Mouse (Mus musculus) mature B cell (primary cell): ENCODE data around the gene Gm36864.
"Not testable (repeated sequence)": the region's sequence is repeated elsewhere in the genome, so short reads cannot be mapped to it uniquely, and the experiment has no call there.

ENCODE experiments used
- in situ Hi-C: fragments of 300-500 bp; cut with MboI; formaldehyde crosslinking; loops from 2 replicates; pipeline ENCODE4 v1.14.3; 2019

The Gm36864 gene

GRCm38 (mm10) chr7:44235909-44236308, at the start of gene Gm36864:
TSS of gene Gm36864 (plus strand) at chr7:44236177.
- in situ Hi-C loops: no loop called here

DNA sequence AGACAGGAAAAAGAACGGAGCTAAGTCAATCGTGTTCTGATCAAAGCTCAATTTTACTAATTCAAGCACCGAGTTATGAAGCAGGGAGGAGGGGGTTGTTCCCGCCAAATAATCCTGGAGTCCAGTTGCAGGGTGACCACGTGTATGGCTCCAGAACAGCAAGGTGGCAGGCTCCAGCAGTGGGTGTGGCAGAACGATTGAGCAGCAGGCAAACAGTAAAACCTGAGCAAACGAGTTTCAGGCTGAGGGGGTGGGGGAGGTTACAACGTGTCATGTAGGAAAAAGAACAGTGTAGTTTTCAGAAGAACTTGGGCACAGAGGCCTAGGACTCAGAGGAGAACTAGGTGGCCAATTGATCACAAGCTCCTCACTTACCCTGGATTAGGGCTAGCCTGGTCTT, 49.5 kb upstream of the Gm36864 start:
- in situ Hi-C loops: not testable (repeated sequence)

- in situ Hi-C loops: not testable (repeated sequence)
Observed at GRCm38 (mm10) chr7:44187936-44188335, 48.0 kb upstream of the Gm36864 start, which contains the start of gene Klk1b24. TSS of gene Klk1b24 (plus strand) at chr7:44188236.

DNA sequence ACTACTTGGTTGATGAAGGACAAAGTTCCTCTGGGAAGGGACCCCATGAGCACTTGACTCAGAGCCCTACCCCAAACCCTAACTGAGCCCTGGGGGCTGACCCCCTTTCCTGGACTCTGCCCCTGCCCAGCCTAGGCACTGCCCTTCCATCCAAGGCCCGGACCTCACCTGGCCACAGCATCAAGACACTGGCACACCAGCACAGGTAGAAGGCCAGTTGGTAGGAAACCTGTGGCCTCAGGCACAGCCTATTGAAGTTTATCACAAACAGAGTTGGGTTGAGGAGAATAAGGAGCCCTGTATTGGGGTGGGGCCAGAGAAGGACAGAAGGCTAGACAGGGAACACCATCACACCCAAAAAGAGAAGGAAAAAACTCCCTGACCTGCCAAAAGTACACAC, 42.5 kb upstream of the Gm36864 start:
- in situ Hi-C loops: not testable (repeated sequence)

- in situ Hi-C loops: no loop called here
Observed at GRCm38 (mm10) chr7:44197891-44198290, 38.1 kb upstream of the Gm36864 start, which contains the start of gene Klk1b3. TSS of gene Klk1b3 (plus strand) at chr7:44198191.

DNA sequence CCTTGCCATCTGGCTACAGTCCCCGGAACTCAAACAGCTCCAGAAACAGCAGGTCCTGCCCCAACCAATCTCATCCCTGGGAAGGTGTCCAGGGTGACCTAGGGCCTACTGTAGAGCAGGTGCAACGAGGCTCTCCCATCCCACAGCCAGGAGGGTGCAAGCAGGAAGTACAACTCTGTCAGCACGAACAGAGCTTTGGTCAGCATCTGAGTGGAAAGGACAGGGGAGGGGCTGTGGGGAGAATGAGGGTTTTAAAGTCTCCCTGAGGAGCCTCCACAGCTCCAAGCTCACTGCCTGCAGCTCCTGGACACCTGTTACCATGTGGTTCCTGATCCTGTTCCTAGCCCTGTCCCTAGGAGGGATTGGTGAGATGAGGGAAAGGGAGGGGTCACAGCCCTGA, 28.8 kb upstream of the Gm36864 start, which contains the start of gene Klk1b4:
Klk1b4 (plus strand) TSS at position 301 of the 400 bp plus-strand sequence.
- in situ Hi-C loops: not testable (repeated sequence)

- in situ Hi-C loops: no loop called here
Observed at GRCm38 (mm10) chr7:44208307-44208706, 27.7 kb upstream of the Gm36864 start.

DNA sequence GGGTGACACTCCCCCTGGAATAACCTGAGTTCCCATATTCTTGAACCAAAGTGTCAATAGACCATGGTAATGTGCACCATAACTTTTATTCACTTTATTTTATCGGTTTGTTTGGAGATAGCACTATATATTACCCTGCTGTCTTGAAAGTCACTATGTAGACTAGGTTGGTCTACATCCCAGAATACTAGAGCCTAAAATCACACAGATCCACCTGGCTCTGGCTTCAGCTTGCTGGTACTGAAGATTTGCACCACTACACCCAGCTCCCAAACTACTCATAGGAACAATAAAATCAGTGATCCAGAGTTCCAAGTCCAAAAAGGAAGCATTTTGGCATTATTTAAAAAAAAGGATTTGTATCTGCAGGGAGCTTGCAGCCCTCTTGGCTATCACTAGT, 20.3 kb upstream of the Gm36864 start, which contains the start of gene Klk1b5:
Klk1b5 (plus strand) TSS at position 301 of the 400 bp plus-strand sequence.
- in situ Hi-C loops: no loop called here

- in situ Hi-C loops: not testable (repeated sequence)
Observed at GRCm38 (mm10) chr7:44221601-44222000, 14.4 kb upstream of the Gm36864 start.

DNA sequence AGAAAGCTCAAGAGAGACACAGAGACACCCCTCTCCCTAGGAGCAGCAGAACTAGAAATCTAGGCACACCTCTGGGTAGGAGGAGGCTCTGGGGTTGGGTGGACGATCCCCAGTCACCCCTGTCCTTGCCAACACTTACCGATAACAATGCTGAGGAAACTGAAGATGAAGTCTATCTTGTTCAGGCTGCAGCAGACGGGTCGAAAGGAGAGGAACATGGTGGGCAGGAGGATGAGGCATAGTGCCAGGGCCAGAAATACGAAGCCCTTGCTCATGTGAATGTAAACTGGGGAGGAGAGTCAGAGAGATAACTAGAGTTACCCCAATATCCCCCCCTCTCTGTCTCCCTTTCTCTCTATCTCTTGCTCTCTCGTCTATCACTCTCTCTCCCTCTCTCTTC, 13.6 kb upstream of the Gm36864 start:
- in situ Hi-C loops: not testable (repeated sequence)

- in situ Hi-C loops: no loop called here
Observed at GRCm38 (mm10) chr7:44225076-44225475, 10.9 kb upstream of the Gm36864 start, which contains the start of gene Klk1. TSS of gene Klk1 (plus strand) at chr7:44225360.

- in situ Hi-C loops: no loop called here
Observed at GRCm38 (mm10) chr7:44239913-44240312, 3.9 kb downstream of the Gm36864 start.

DNA sequence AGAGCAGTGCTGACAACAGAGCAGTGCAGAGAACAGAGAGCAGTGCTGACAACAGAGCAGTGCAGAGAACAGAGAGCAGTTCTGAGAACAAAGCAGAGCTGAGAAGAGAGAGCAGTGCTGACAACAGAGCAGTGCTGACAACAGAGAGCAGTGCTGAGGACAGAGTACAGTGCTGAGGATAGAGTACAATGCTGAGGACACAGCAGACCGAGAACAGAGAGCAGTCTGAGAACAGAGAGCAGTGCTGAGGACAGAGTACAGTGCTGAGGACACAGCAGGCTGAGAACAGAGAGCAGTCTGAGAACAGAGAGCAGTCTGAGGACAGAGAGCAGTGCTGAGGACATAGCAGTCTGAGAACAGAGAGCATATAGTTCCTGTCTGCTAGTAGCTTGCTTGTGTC, 4.7 kb downstream of the Gm36864 start:
- in situ Hi-C loops: no loop called here

DNA sequence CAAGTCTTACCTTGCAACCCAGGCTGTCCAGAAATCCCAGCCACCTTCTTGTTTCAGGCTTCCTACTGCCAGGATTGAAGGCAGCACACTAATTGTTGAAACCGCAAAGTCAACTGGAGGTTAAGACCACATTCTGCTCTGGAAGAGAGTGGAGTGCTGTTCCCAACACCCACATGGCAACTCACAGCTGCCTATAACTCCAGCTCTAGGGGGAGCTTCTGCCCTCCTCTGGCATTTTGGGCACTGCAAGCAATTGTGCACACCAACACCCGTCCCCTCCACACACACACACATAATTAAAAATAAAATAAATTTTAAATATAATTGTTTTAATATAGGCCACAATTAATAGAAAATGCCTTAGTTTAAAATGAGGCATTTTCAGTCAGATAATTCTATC, 5.2 kb downstream of the Gm36864 start:
- in situ Hi-C loops: no loop called here

- in situ Hi-C loops: no loop called here
Observed at GRCm38 (mm10) chr7:44244080-44244479, 8.1 kb downstream of the Gm36864 start.

GRCm38 (mm10) chr7:44246055-44246983, 10.3 kb downstream of the Gm36864 start, which contains the start of the genes 1700028J19Rik and 2410002F23Rik:
TSS of gene 1700028J19Rik (minus strand) at chr7:44246695.
TSS of gene 2410002F23Rik (plus strand) at chr7:44246722.
- in situ Hi-C loops: no loop called here

DNA sequence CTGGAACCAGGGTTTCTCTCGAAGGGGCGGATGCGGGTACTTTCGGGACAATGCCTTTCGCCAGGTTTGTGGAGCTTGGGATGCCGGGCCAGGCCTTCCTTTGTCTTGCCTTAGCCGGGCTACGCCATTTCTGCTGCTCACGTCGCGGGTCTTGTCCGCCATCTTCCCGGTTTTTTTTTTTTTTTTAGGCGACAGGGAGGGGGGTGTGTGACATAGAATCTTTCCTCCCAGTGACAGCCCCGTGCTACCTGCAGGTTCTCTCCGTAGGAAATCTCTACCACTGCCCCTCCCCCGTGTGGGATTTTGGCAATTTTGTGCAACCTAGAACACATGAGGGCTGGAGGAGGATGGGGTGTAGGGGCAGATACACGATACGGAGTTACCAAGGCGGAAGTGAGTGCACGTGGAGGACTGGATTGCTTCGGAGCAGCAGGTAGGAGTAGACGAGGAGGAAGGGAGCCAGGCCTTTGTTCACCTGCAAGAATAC, 11.1 kb downstream of the Gm36864 start:
- in situ Hi-C loops: no loop called here

DNA sequence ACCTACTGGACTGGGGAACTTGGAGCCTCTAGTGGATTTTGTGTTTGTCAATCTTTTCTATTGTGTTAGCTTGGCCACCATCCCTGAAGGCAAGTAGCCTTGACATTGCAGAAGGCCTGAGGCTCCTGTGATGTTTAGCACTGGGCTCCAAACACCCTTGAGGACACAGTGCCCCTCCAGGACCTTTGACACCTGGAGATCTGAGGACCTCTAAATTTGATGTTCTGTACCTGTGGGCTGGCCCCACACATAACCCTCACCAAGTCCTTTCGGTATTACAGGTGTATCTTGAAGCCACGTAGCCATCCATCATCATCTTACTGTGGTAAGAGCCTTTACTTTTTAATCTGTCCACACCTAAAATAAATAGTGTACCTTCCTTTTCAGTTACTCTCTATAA, 12.0 kb downstream of the Gm36864 start:
- in situ Hi-C loops: no loop called here

DNA sequence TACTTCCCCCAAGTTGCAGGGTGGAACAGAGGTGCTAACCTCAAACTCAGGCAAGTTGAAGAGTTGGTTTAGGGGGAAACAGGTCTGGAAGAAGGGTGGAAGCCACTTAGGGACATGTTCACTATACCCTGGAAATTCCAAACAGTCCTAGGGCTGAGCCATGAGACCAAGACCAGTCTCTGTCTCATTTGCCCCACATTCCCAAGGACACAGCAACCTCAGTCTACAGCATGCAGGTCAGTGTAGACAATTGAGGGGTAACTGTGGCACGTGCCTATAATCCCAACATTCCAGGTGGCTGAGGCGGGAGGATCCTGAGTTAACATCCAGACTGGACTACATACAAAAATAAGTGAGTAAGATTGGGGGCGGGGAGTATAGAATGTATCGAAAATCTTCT, 13.3 kb downstream of the Gm36864 start:
- in situ Hi-C loops: no loop called here

GRCm38 (mm10) chr7:44250732-44251275, 14.8 kb downstream of the Gm36864 start:
- in situ Hi-C loops: loop anchor here (25.0 kb wide), 1 partner anchor 236 kb away; the partner anchor contains the start of genes Emc10 and Fam71e1

- in situ Hi-C loops: loop anchor here (25.0 kb wide), 1 partner anchor 234 kb away; the partner anchor contains the start of genes Emc10 and Fam71e1
Observed at GRCm38 (mm10) chr7:44253023-44253616, 17.1 kb downstream of the Gm36864 start.

- in situ Hi-C loops: loop anchor here (25.0 kb wide), 1 partner anchor 232 kb away; the partner anchor contains the start of genes Emc10 and Fam71e1
Observed at GRCm38 (mm10) chr7:44254930-44255329, 19.0 kb downstream of the Gm36864 start.
